Mouse (Mus musculus) thymus, postnatal 0 days (tissue): Measurements from ENCODE around the gene Slc37a2. TPM values are rescaled to one million over a fixed set of nuclear protein-coding genes. Genes with fewer than 3 reads are reported as not detected.

Source experiments
- DNase-seq: peaks from one replicate; pipeline ENCODE4 v3.0.0-alpha.2; 2015; ENCODE audit warnings: low spot score
- polyA plus RNA-seq: library from polyadenylated mRNA; unstranded; fragments of >200 nt; fragmentation: Nextera tagmentation; extraction: Ambion mirVana; gene quantifications from 2 replicates; pipeline ENCODE4 v1.2.1, GENCODE M21; 2015

Slc37a2 gene
- polyA plus RNA-seq, 1 experiment from 2014 or later = 28.8 TPM

DNA sequence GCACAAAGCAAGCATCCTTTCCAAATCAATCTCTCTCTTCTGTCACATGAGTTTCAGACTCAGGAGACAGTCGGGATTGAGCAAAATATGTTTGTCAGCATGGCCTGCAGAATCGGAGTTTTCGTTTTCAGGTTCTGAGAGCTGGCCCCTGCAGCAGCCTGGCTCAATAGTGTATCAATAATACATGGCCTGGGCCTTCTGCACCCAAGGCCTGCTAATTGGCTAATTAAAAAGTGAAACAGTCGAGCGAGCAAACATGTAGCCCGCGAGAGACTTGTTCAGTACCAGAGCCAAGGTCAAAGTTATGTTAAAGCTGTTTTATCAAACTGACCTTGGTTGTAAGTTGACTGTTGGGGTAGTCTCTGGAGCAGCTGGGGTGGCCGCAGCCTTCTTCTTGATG is 34.8 kb downstream of the Slc37a2 start:
- no peak for DNase-seq

- no peak for DNase-seq
Measured at GRCm38 (mm10) chr9:37214327-37215060, 41.0 kb downstream of the Slc37a2 start.

DNA sequence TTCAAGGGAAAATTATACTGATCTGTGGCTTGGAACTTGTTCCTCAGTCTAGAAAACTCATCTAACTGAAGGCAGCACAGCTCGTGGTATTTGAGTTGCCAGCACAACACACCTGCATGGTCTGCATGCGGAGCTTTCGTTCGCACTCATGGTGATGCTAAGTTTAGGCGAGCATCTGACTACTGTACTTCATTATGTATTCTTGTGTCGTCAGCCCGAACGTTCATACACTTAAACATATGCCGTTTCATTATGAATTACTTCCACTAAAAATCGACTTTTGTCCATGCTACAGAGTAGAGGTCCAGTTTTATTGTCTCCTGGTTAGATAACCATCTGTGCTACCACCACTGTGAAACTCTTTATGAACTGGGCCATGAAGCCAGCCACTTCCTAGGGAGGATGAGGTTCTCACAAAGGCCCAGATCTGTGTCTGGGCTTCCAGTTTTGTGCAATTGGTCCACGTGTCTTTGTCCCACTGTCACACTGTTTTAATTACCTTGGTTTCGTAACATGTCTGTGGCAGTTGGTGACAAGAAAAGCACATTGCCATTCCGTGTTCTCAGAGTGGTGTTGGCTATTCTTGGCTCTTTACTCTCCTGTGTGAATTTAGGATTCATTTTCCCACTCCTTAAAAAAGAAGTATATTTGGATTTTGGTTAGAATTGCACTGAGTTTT is 42.3 kb downstream of the Slc37a2 start:
- no peak for DNase-seq

DNA sequence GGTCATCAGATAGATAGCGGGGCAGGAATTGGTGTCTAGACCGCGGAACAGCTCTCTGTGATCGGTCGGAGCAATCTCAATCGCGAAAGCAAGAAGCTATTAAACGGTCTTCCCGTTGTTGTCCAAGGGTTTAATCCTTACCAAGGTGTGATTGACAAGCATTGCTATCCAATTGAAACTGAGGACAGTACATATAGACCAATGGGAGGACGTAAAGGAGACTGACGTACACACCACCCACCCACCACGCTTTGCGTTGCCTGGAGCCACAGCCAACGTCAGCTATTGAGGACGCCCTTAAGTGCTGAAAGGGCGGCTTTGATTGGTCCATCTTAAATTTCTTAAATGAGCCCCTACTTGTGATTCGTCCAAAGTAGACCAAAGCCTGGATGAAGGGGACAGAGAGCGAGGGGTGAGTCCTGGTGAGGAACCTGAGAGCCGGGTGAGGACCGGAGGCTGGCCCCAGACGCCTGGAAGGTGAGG is 47.6 kb downstream of the Slc37a2 start, which contains the start of gene Tmem218:
Gene Tmem218 (plus strand): TSS at position 295 of the 483 bp plus-strand sequence.
- DNase-seq = peak; percentile 98

GRCm38 (mm10) chr9:37203884-37204283 is 51.7 kb downstream of the Slc37a2 start:
- DNase-seq = no peak

GRCm38 (mm10) chr9:37200414-37200813 is 55.1 kb downstream of the Slc37a2 start:
- no peak for DNase-seq

DNA sequence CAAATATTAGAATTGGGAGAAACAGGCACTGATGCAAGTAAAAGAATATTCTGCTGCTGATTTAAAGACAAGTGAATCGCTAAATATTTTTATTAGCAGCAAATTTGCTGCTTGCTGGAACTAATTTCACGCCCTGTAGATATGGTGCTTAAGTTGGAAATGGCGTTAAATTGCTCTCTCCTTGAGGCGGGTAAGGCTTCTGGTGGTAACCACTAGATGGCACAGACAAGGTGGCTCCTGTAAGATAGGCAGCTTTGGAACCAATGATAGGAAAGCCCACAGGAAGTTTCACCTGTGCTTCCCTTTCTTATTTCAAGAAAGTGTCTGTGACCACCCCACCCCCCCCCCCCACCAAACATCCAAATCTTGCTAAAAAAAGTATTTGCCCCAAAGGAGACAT is 58.5 kb downstream of the Slc37a2 start:
- no peak for DNase-seq

- DNase-seq = no peak
Measured at GRCm38 (mm10) chr9:37188024-37188423, 67.5 kb downstream of the Slc37a2 start.

GRCm38 (mm10) chr9:37187407-37187806 is 68.1 kb downstream of the Slc37a2 start:
- DNase-seq = no peak

DNA sequence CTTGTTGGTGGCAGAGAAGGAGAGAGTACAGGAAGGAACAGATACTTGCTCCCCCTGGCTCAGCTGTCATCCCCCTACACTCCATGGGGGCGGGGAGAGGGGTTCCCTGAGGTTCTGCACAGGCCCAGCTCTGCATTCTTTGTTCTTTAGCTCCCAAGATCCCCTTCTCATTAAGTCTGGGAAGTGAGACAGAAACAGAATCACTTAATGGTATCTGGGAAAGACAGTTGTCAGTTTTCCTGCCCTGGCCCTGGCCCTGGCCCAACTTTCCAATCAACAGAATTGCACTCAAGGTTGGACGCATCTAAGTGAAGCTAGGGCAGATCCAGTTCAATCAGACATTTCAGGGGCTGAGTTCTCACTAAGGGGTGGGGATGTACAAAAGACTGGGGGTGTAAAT is 72.4 kb downstream of the Slc37a2 start:
- no peak for DNase-seq

- DNase-seq = no peak
Measured at GRCm38 (mm10) chr9:37181596-37181995, 73.9 kb downstream of the Slc37a2 start.

- no peak for DNase-seq
Measured at GRCm38 (mm10) chr9:37179596-37179995, 75.9 kb downstream of the Slc37a2 start.

- no peak for DNase-seq
Measured at GRCm38 (mm10) chr9:37178911-37179310, 76.6 kb downstream of the Slc37a2 start.

Other genes starting within 250 kb of the Slc37a2 start
- 0.91 and 1.3 TPM in 2 replicates for gene Pknox2, start 108.3 kb downstream of the Slc37a2 start, polyA plus RNA-seq
- 9.5 and 13.2 TPM in 2 replicates for gene Tmem218, start 47.5 kb downstream of the Slc37a2 start, polyA plus RNA-seq
- gene Ccdc15, start 92.7 kb upstream of the Slc37a2 start, polyA plus RNA-seq = 11.2 and 14.6 TPM in 2 replicates
- 0.10 TPM in 1 of 2 replicates, not detected in the other for gene Hepacam, start 111.6 kb upstream of the Slc37a2 start, polyA plus RNA-seq
- gene Robo4, start 146.2 kb upstream of the Slc37a2 start, polyA plus RNA-seq = 2.5 and 3.4 TPM in 2 replicates
- gene Robo3, start 177.5 kb upstream of the Slc37a2 start, polyA plus RNA-seq = 0.14 and 0.23 TPM in 2 replicates
- gene Msantd2, start 233.6 kb upstream of the Slc37a2 start, polyA plus RNA-seq = 15.5 and 16.7 TPM in 2 replicates